Mouse (Mus musculus): ENCODE measurements around the gene Cfap36. TPM values are rescaled to one million over a fixed set of nuclear protein-coding genes. Genes with fewer than 3 reads are reported as not detected.

Gene Cfap36
- total and polyA plus RNA-seq, 3 experiments, result 26.5 to 38.7 (median 38.2) TPM

- H3K4me3 ChIP-seq (replicated peaks in 1 of 3; ENCODE audit: low read depth in 2 of 3, low read length in 2 of 3, poor library complexity in 1 of 3), result no peak overlapping the region
- no peaks in the 10 kb centered on the region for H3K79me2 ChIP-seq (replicated peaks; ENCODE audit: control insufficient read depth, extremely low read depth, insufficient read depth, poor library complexity, severe bottlenecking)
- no peak overlapping the region for H3K9ac ChIP-seq (ENCODE audit: insufficient read depth, low read depth)
- H3K9me3 ChIP-seq (replicated peaks; ENCODE audit: low read length), result peaks cover 2% of the 10 kb centered on the region
- no peak for TF ChIP-seq USF1 (IDR thresholded peaks at IDR 0.05; ENCODE audit: low read depth, low read length)
- no peak for TF ChIP-seq PAX5 (IDR thresholded peaks at IDR 0.05; ENCODE audit: low read length)
- no peak for TF ChIP-seq E2F4 (IDR thresholded peaks at IDR 0.05; ENCODE audit: insufficient replicate concordance, low read depth, low read length)
- peak; percentile 61; the same call in 1 of the 2 replicates for TF ChIP-seq MYC (IDR thresholded peaks at IDR 0.05; ENCODE audit: low read depth, low read length)
- TF ChIP-seq USF2 (conservative IDR thresholded peaks at IDR 0.05; ENCODE audit: low read depth, low read length), result no peak
- peak; percentile 56 to 96 for TF ChIP-seq CTCF (conservative IDR thresholded peaks at IDR 0.05 in 1 of 2, IDR thresholded peaks at IDR 0.05 in 1 of 2; ENCODE audit: low read depth in 2 of 2, low read length in 2 of 2)
- no peak for TF ChIP-seq KAT2A (IDR thresholded peaks at IDR 0.05; ENCODE audit: insufficient replicate concordance, low read length)
- no peak; the same call in 1 of the 2 replicates for TF ChIP-seq EP300 (IDR thresholded peaks at IDR 0.05; ENCODE audit: low read length)
- no peak for TF ChIP-seq MAZ (IDR thresholded peaks at IDR 0.05; ENCODE audit: low read depth, low read length)
- no peak for TF ChIP-seq ZMIZ1 (IDR thresholded peaks at IDR 0.05; ENCODE audit: low read depth, low read length)
- no peak for TF ChIP-seq CHD2 (IDR thresholded peaks at IDR 0.05; ENCODE audit: low read length)
- TF ChIP-seq IRF4 (IDR thresholded peaks at IDR 0.05; ENCODE audit: low read depth, low read length), result peak; percentile 57
- TF ChIP-seq ZKSCAN1 (IDR thresholded peaks at IDR 0.05; ENCODE audit: borderline replicate concordance, low read depth, low read length), result no peak
- TF ChIP-seq RCOR1 (conservative IDR thresholded peaks at IDR 0.05; ENCODE audit: low read depth, low read length), result no peak
- peak; percentile 87 for TF ChIP-seq ZC3H11A (IDR thresholded peaks at IDR 0.05; ENCODE audit: low read depth, low read length)
- no peak; the same call in none of the 2 replicates for TF ChIP-seq RAD21 (IDR thresholded peaks at IDR 0.05; ENCODE audit: low read depth, low read length)
- 0 out of 2 replicates have a peak, but pooled peaks have one; percentile 22 for TF ChIP-seq MEF2A (IDR thresholded peaks at IDR 0.05; ENCODE audit: borderline replicate concordance, low read depth, low read length)
- no peak for TF ChIP-seq ELF1 (IDR thresholded peaks at IDR 0.05; ENCODE audit: low read depth, low read length)
- TF ChIP-seq SMC3 (IDR thresholded peaks at IDR 0.05; ENCODE audit: low read depth, low read length), result peak; percentile 93
- no peak; the same call in 1 of the 2 replicates for TF ChIP-seq JUND (conservative IDR thresholded peaks at IDR 0.05; ENCODE audit: low read depth, low read length)
- in situ Hi-C loops (cut with MboI; ENCODE audit: low pct_ligation_motif_present, low pct_unique_long_range_greater_than_20kb, low sequenced_read_pairs), result loop anchor here (25.0 kb wide), 1 partner anchor 269 kb away; the partner anchor contains the start of genes Clhc1, Mtif2 and Rps27a
- H3K27me3 ChIP-seq (replicated peaks), result no peaks in the 10 kb centered on the region
- H3K4me1 ChIP-seq (ENCODE audit: control insufficient read depth in 1 of 2, insufficient read depth in 2 of 2), result peaks cover 0 to 3% of the 10 kb centered on the region in 2 experiments; a peak in 1 of 4 replicates
- H3K4me2 ChIP-seq (ENCODE audit: insufficient read depth, low read depth, poor library complexity, severe bottlenecking), result peak overlapping the region; percentile 14; the same call in 1 of the 2 replicates
- no peaks in the 10 kb centered on the region for H3K36me3 ChIP-seq (replicated peaks in 1 of 2; ENCODE audit: control insufficient read depth in 1 of 2, insufficient read depth in 1 of 2, low read length in 1 of 2)
- H3K27ac ChIP-seq (ENCODE audit: insufficient read depth, low read depth), result no peak overlapping the region
- DNase-seq (ENCODE audit: extremely low read depth), result peak; percentile 52
- dilution Hi-C loops (cut with MboI; ENCODE audit: extremely low pct_ligation_motif_present, extremely low pct_unique_long_range_greater_than_20kb, low sequenced_read_pairs), result no loop called here
These were observed 20.6 kb upstream of the Cfap36 start for GRCm38 (mm10) chr11:29267824-29268223.

- no peak for DNase-seq (ENCODE audit: extremely low read depth)
- Histone ChIP-seq H3K4me3 (replicated peaks in 1 of 3; ENCODE audit: low read depth in 2 of 3, low read length in 2 of 3, poor library complexity in 1 of 3) (no peak overlapping the region), H3K79me2 (replicated peaks; ENCODE audit: control insufficient read depth, extremely low read depth, insufficient read depth, poor library complexity, severe bottlenecking) (no peaks in the 10 kb centered on the region), H3K27me3 (replicated peaks) (no peaks in the 10 kb centered on the region), H3K4me1 (ENCODE audit: control insufficient read depth in 1 of 2, insufficient read depth in 2 of 2) (peaks cover 0 to 5% of the 10 kb centered on the region in 2 experiments; a peak in 2 of 4 replicates), H3K27ac (ENCODE audit: insufficient read depth, low read depth) (no peak overlapping the region), H3K36me3 (replicated peaks in 1 of 2; ENCODE audit: control insufficient read depth in 1 of 2, insufficient read depth in 1 of 2, low read length in 1 of 2) (no peaks in the 10 kb centered on the region), H3K9me3 (replicated peaks; ENCODE audit: low read length) (no peaks in the 10 kb centered on the region), H3K9ac (ENCODE audit: insufficient read depth, low read depth) (no peak overlapping the region), H3K4me2 (ENCODE audit: insufficient read depth, low read depth, poor library complexity, severe bottlenecking) (no peak overlapping the region)
- TF ChIP-seq ZNF384 (IDR thresholded peaks at IDR 0.05; ENCODE audit: low read depth, low read length), result no peak
- no peak for TF ChIP-seq IRF4 (IDR thresholded peaks at IDR 0.05; ENCODE audit: low read depth, low read length)
- TF ChIP-seq NRF1 (IDR thresholded peaks at IDR 0.05; ENCODE audit: low read depth, low read length), result no peak
- in situ Hi-C loops (cut with MboI; ENCODE audit: low pct_ligation_motif_present, low pct_unique_long_range_greater_than_20kb, low sequenced_read_pairs), result loop anchor here (25.0 kb wide), 1 partner anchor 283 kb away; the partner anchor contains the start of genes Clhc1, Mtif2 and Rps27a
- dilution Hi-C loops (cut with MboI; ENCODE audit: extremely low pct_ligation_motif_present, extremely low pct_unique_long_range_greater_than_20kb, low sequenced_read_pairs), result no loop called here
These were observed 7.4 kb upstream of the Cfap36 start for GRCm38 (mm10) chr11:29254643-29255042.

All from CH12.LX (cell line).